Mouse (Mus musculus) heart, postnatal 36 days (tissue): ENCODE measurements around the gene Gm42906. TPM values are rescaled to one million over a fixed set of nuclear protein-coding genes. Genes with fewer than 3 reads are reported as not detected.

Experiments
- DNase-seq, 2 experiments: peaks; one replicate each; pipeline ENCODE4 v3.0.0; 2021 to 2022
- intact Hi-C: fragments of 180-260 bp; cut with DNase I; formaldehyde crosslinking; loops from one replicate; pipeline ENCODE4 v1.15.1; 2025
- total RNA-seq, 2 experiments: library from RNA; stranded (reverse); gene quantifications; 2 replicates each; pipeline ENCODE4 v1.2.3; 2021

Gene Gm42906
- total RNA-seq, 2 experiments from 2014 or later: 2.8 to 4.4 TPM

- intact Hi-C loops: no loop called here
- DNase-seq: no peak
Measured at GRCm38 (mm10) chr5:151396119-151396518, 31.8 kb downstream of the Gm42906 start.

DNA sequence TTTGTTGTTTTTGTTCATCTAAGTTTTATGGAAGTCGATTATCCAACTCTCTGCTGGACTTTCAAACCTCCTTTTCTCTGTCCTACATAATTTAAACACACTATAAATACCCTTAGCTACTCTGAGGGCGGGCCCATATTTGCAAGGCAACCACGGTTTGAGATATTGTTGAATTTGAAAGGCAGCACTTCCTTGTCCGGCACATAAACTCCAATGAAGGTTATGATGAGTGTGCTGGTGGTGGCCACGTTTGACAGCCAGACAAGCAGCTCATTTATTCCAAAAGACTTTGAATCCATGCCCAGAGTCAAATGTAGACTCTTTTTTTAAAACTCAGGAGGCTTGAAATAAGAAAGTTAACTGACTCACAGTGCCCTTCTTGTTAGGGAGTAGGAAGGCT is 33.3 kb downstream of the Gm42906 start:
- no peak for DNase-seq
- intact Hi-C loops: no loop called here

GRCm38 (mm10) chr5:151393821-151394662 is 33.9 kb downstream of the Gm42906 start:
- intact Hi-C loops: no loop called here

GRCm38 (mm10) chr5:151389827-151390226 is 38.1 kb downstream of the Gm42906 start:
- no peak for DNase-seq
- intact Hi-C loops: no loop called here

More at GRCm38 (mm10) chr5:151393821-151394662, 33.9 kb downstream of the Gm42906 start:
- DNase-seq: peak; percentile 3 to 16

- intact Hi-C loops: no loop called here
- DNase-seq: no peak
Measured at GRCm38 (mm10) chr5:151379896-151380295, 48.1 kb downstream of the Gm42906 start.

DNA sequence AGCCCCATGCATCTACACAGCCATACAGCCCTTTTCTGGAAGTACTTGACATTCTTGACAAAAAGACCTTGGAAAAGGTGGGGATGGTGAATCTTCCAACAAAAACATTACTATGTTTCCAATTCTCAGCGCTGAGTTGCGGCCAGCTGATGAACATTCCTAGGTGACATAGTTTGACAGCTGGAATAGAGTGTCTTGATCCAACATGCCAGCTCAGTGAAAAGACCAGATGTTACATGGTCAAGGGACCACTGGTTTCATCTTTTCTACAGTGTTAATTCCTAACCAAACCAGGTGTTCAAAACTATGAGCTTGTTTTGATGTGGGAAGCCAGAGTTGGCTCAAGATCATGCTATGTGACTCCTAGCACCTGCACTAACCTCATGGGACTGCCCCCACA is 48.8 kb downstream of the Gm42906 start:
- intact Hi-C loops: no loop called here
- no peak for DNase-seq

GRCm38 (mm10) chr5:151376931-151377330 is 51.0 kb downstream of the Gm42906 start:
- no peak for DNase-seq
- intact Hi-C loops: no loop called here

- no peak for DNase-seq
- intact Hi-C loops: no loop called here
Measured at GRCm38 (mm10) chr5:151374825-151375224, 53.1 kb downstream of the Gm42906 start.

GRCm38 (mm10) chr5:151371130-151371529 is 56.8 kb downstream of the Gm42906 start:
- intact Hi-C loops: no loop called here
- no peak for DNase-seq

GRCm38 (mm10) chr5:151369306-151369721 is 58.6 kb downstream of the Gm42906 start:
- peak; percentile 7 to 21 for DNase-seq
- intact Hi-C loops: loop anchor here (2.0 to 5.0 kb wide), 5 partner anchors 102 to 695 kb away; no protein-coding TSS in a partner anchor

DNA sequence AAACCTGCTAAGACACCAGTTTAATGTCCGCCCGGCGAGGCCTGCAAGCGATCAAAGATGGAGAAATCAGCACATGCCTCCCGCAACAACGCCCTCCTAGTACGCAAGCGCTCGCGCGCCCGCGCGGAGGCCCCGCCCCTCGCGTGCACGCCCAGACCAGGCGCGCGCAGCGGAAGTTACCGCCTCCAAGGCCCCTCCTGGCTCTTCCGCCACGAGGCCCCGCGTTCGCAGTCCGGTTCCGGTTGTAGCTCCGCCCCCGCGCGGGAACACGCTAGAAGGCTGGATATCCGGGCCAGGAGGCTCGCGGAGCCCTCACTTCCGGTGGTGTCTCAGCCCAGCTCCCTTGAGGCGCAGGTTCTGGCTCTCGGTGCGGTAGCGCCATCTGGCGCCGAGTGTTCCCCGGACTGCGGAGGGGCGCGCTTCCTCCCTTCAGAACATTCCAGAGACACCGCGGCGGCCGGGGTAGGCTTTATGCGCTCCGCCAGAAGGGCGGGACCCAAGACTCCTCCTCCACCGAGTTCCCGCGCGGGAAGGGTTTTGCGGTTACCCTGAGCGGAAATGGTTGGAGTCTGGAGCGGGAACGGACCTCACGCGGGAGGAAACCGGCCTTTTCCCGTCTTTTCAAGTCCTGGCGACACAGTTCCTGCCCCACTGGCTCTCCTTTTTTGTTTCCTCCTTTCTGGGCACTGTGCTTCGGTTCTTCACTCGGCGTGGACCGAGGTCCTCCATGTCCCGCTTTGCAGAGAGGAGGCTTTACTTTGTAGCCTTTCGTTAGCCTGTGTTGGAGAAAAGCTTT is 59.4 kb downstream of the Gm42906 start:
- intact Hi-C loops: loop anchor here (2.0 to 5.0 kb wide), 5 partner anchors 101 to 694 kb away; no protein-coding TSS in a partner anchor
- peak; percentile 99 for DNase-seq

DNA sequence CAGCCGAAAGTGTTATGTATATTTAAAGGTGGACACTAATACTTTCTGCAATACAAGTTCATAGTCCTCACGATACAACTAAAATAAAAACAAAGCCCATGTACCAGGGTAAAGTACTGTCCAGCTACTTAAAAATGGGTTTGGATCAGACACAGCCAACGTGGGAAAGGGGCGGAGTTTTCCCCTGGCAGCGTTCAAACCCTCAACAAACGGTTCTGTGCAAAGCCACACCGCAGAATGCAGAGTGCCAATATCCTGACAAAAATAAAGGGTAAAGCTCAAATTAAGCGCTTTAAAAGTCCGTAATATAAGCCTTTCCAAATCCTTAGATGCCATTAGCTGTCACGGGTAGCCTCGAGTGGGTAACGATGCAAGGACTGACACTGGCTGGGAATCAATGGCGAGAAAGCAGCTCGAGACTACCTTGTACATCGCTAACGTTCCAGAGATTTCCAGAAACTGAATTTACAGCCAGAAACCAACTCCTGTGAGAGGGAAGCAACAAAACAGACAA is 60.0 kb downstream of the Gm42906 start:
- intact Hi-C loops: loop anchor here (2.0 to 5.0 kb wide), 5 partner anchors 101 to 693 kb away; no protein-coding TSS in a partner anchor
- peak in 1 of 2 experiments; percentile 59 for DNase-seq

DNA sequence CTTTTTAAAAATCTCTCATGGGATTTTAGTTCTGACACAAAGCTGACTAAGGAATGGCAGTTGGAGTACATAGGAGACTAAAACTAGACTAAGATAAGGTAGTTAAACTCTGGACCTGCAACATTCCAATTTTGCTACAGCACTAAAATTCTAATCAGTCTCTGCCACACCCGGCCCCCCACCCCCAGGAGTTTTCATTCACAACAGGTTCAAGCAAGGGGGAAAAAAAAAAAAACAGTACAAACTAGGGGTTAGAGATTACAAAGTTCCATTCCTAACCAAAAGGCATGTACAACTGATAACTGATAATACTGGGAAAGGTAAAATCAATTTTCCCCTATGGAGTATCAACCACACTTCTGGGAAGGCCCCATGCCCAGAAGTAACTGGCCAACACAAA is 60.6 kb downstream of the Gm42906 start:
- no peak for DNase-seq
- intact Hi-C loops: loop anchor here (5.0 kb wide), 3 partner anchors 100 to 310 kb away; no protein-coding TSS in a partner anchor

DNA sequence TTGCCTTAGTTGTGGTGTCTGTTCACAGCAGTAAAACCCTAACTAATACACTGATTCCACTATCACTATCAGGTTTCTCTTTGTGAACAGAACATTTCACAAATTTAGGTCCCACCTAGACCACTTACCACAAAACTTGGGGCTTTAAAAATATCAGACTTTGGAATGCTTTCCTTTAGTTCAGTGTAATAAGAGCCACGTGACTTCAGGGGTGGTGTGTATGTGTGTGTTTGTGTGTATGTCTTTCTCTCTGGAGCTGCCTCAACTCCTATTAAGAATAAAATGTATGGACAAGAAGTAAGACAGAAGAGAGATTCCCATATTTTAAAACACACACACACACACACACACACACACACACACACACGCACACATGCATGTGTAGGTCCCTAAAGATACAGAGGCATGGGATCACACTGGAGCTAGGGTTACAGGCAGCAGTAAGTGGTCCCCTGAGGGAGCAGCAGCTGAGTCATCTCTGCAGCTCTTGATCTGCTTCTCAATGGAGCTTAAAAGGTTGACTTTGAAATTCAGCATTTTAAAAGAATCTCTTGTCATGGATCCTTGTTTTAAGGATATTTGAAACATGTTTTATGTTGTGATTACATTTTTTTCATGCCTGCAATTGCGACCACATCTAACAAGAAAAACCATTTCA is 64.5 kb downstream of the Gm42906 start:
- intact Hi-C loops: no loop called here

GRCm38 (mm10) chr5:151349616-151350015 is 78.3 kb downstream of the Gm42906 start:
- intact Hi-C loops: no loop called here
- no peak for DNase-seq

More for the DNA sequence above, 64.5 kb downstream of the Gm42906 start:
- no peak for DNase-seq

GRCm38 (mm10) chr5:151348418-151348817 is 79.5 kb downstream of the Gm42906 start:
- intact Hi-C loops: no loop called here

GRCm38 (mm10) chr5:151346626-151347025 is 81.3 kb downstream of the Gm42906 start:
- intact Hi-C loops: no loop called here
- DNase-seq: peak; percentile 23 to 43

More at GRCm38 (mm10) chr5:151348418-151348817, 79.5 kb downstream of the Gm42906 start:
- DNase-seq: no peak

- no peak for DNase-seq
- intact Hi-C loops: loop anchor here (2.0 kb wide), 1 partner anchor 20 kb away; no protein-coding TSS in a partner anchor
Measured at GRCm38 (mm10) chr5:151344737-151345136, 83.2 kb downstream of the Gm42906 start.

- no peak for DNase-seq
- intact Hi-C loops: loop anchor here (5.0 kb wide), 1 partner anchor 81 kb away; no protein-coding TSS in a partner anchor
Measured at GRCm38 (mm10) chr5:151333686-151334085, 94.3 kb downstream of the Gm42906 start.

GRCm38 (mm10) chr5:151333191-151333594 is 94.8 kb downstream of the Gm42906 start:
- no peak for DNase-seq
- intact Hi-C loops: loop anchor here (5.0 kb wide), 1 partner anchor 81 kb away; no protein-coding TSS in a partner anchor
